Mouse (Mus musculus) left cerebral cortex, postnatal 36 days (tissue): Measurements from ENCODE around the gene Nhlrc1. TPM values are rescaled to one million over a fixed set of nuclear protein-coding genes. Genes with fewer than 3 reads are reported as not detected.

Source experiments
- DNase-seq, 2 experiments: peaks; one replicate each; pipeline ENCODE4 v3.0.0; 2021 to 2022; ENCODE audit warnings: low spot score in 2 of 2, mixed read lengths in 1 of 2
- intact Hi-C: fragments of 180-260 bp; cut with DNase I; formaldehyde crosslinking; loops from one replicate; pipeline ENCODE4 v1.15.1; 2025
- total RNA-seq, 2 experiments: library from RNA; stranded (reverse); gene quantifications; 2 replicates each; pipeline ENCODE4 v1.2.3; 2021

Gene Nhlrc1
- 10 to 100 TPM; 16.0 to 18.2 TPM for total RNA-seq

- peak; percentile 84 to 85 for DNase-seq
- intact Hi-C loops = loop anchor here (2.0 to 10.0 kb wide), 3 partner anchors 84 to 290 kb away; partner anchors contain the start of gene Nup153
These were observed at the start of gene Nhlrc1 for GRCm38 (mm10) chr13:47014334-47015194. Gene Nhlrc1, minus strand, starts transcription at chr13:47014850.

GRCm38 (mm10) chr13:47063985-47064760 lies 49.5 kb upstream of the Nhlrc1 start:
- no peak for DNase-seq
- intact Hi-C loops = no loop called here

GRCm38 (mm10) chr13:47062756-47063155 lies 48.1 kb upstream of the Nhlrc1 start:
- DNase-seq = no peak
- intact Hi-C loops = no loop called here

- intact Hi-C loops = no loop called here
These were observed 42.1 kb upstream of the Nhlrc1 start for GRCm38 (mm10) chr13:47056781-47057180.

GRCm38 (mm10) chr13:47056126-47056525 lies 41.5 kb upstream of the Nhlrc1 start:
- intact Hi-C loops = no loop called here

More at GRCm38 (mm10) chr13:47056781-47057180, 42.1 kb upstream of the Nhlrc1 start:
- DNase-seq = no peak

GRCm38 (mm10) chr13:47053971-47054370 lies 39.3 kb upstream of the Nhlrc1 start:
- intact Hi-C loops = no loop called here

More at GRCm38 (mm10) chr13:47056126-47056525, 41.5 kb upstream of the Nhlrc1 start:
- DNase-seq = peak; percentile 64 to 76

GRCm38 (mm10) chr13:47050009-47050408 lies 35.4 kb upstream of the Nhlrc1 start:
- no peak for DNase-seq
- intact Hi-C loops = no loop called here

More at GRCm38 (mm10) chr13:47053971-47054370, 39.3 kb upstream of the Nhlrc1 start:
- no peak for DNase-seq

GRCm38 (mm10) chr13:47047996-47048395 lies 33.3 kb upstream of the Nhlrc1 start:
- no peak for DNase-seq
- intact Hi-C loops = no loop called here

- intact Hi-C loops = no loop called here
These were observed 29.9 kb upstream of the Nhlrc1 start, which contains the start of gene Tpmt for GRCm38 (mm10) chr13:47044617-47044947. Gene Tpmt, minus strand, starts transcription at chr13:47044737.

GRCm38 (mm10) chr13:47043833-47044616 lies 29.4 kb upstream of the Nhlrc1 start:
- intact Hi-C loops = no loop called here
- DNase-seq = peak in 1 of 2 experiments; percentile 16

More at GRCm38 (mm10) chr13:47044617-47044947, 29.9 kb upstream of the Nhlrc1 start, which contains the start of gene Tpmt:
- no peak for DNase-seq

GRCm38 (mm10) chr13:47043030-47043680 lies 28.5 kb upstream of the Nhlrc1 start, which contains the start of gene Kdm1b:
Gene Kdm1b, plus strand, starts transcription at chr13:47043499.
- intact Hi-C loops = no loop called here
- DNase-seq = peak; percentile 97 to 98

- intact Hi-C loops = no loop called here
- DNase-seq = no peak
These were observed 27.5 kb upstream of the Nhlrc1 start for GRCm38 (mm10) chr13:47042024-47042633.

GRCm38 (mm10) chr13:47040061-47040460 lies 25.4 kb upstream of the Nhlrc1 start:
- intact Hi-C loops = no loop called here
- no peak for DNase-seq

- intact Hi-C loops = no loop called here
These were observed 23.3 kb upstream of the Nhlrc1 start for GRCm38 (mm10) chr13:47037946-47038345.

GRCm38 (mm10) chr13:47033602-47034001 lies 19.0 kb upstream of the Nhlrc1 start:
- intact Hi-C loops = no loop called here
- DNase-seq = no peak

More at GRCm38 (mm10) chr13:47037946-47038345, 23.3 kb upstream of the Nhlrc1 start:
- no peak for DNase-seq

- intact Hi-C loops = no loop called here
- DNase-seq = no peak
These were observed 15.9 kb upstream of the Nhlrc1 start for GRCm38 (mm10) chr13:47030376-47031107.

- DNase-seq = no peak
- intact Hi-C loops = no loop called here
These were observed 6.1 kb upstream of the Nhlrc1 start for GRCm38 (mm10) chr13:47020798-47021197.

GRCm38 (mm10) chr13:47019774-47020173 lies 5.1 kb upstream of the Nhlrc1 start:
- intact Hi-C loops = loop anchor here (10.0 kb wide), 1 partner anchor 295 kb away; the partner anchor contains the start of gene Nup153
- DNase-seq = no peak
